Mouse (Mus musculus) myocyte (in vitro differentiated cells): Measurements from ENCODE around the gene Atp11a. TPM values are rescaled to one million over a fixed set of nuclear protein-coding genes. Genes with fewer than 3 reads are reported as not detected.

ENCODE experiments used
- H3K27me3 ChIP-seq: one replicate; pipeline ENCODE4 v1.6.1; 2011; ENCODE audit not compliant: control insufficient read depth, insufficient read depth, insufficient read length
- H3K36me3 ChIP-seq: one replicate; pipeline ENCODE4 v1.6.1; 2011; ENCODE audit not compliant: control insufficient read depth, insufficient read depth
- H3K4me2 ChIP-seq: one replicate; pipeline ENCODE4 v1.6.1; 2011; ENCODE audit warnings: low read depth, control low read depth
- H3K4me3 ChIP-seq: one replicate; pipeline ENCODE4 v1.5.1; 2011; ENCODE audit warnings: mild to moderate bottlenecking, control low read depth, moderate library complexity
- H3K79me2 ChIP-seq: one replicate; pipeline ENCODE4 v1.6.1; 2011; ENCODE audit not compliant: control insufficient read depth, insufficient read depth
- H3ac ChIP-seq: one replicate; pipeline ENCODE4 v1.6.1; 2011; ENCODE audit not compliant: control insufficient read depth, insufficient read length
- CEBPB ChIP-seq: IDR thresholded peaks from 2 replicates; pipeline ENCODE4 v1.6.1; 2011; ENCODE audit warnings: mild to moderate bottlenecking, moderate library complexity; ENCODE audit not compliant: poor library complexity, insufficient read depth, severe bottlenecking
- E2F4 ChIP-seq: IDR thresholded peaks from one replicate; pipeline ENCODE4 v1.6.1; 2011; ENCODE audit warnings: mild to moderate bottlenecking, control low read depth, moderate library complexity; ENCODE audit not compliant: insufficient read depth
- MAX ChIP-seq: IDR thresholded peaks from one replicate; pipeline ENCODE4 v1.6.1; 2011; ENCODE audit warnings: low read depth, mild to moderate bottlenecking, control low read depth
- MYOD1 ChIP-seq, 3 experiments: IDR thresholded peaks; one replicate each; pipeline ENCODE4 v1.6.1; 2011; ENCODE audit warnings: control low read depth in 2 of 3, low read depth in 2 of 3, mild to moderate bottlenecking in 2 of 3, moderate library complexity in 1 of 3; ENCODE audit not compliant: insufficient read length in 2 of 3, control insufficient read depth in 1 of 3
- MYOG ChIP-seq, 3 experiments: IDR thresholded peaks; one replicate each; pipeline ENCODE4 v1.6.1; 2011; ENCODE audit warnings: control low read depth in 2 of 3, low read depth in 2 of 3, mild to moderate bottlenecking in 2 of 3; ENCODE audit not compliant: insufficient read length in 2 of 3, control insufficient read depth in 1 of 3, insufficient read depth in 1 of 3
- POLR2A ChIP-seq: IDR thresholded peaks from one replicate; pipeline ENCODE4 v1.6.1; 2011; ENCODE audit warnings: low read depth, mild to moderate bottlenecking, control low read depth, moderate library complexity; ENCODE audit not compliant: insufficient read length
- POLR2AphosphoS2 ChIP-seq: IDR thresholded peaks from one replicate; pipeline ENCODE4 v1.6.1; 2011; ENCODE audit warnings: low read depth, control low read depth; ENCODE audit not compliant: insufficient read length
- REST ChIP-seq: IDR thresholded peaks from one replicate; pipeline ENCODE4 v1.6.1; 2011; ENCODE audit warnings: mild to moderate bottlenecking, control low read depth, moderate library complexity; ENCODE audit not compliant: insufficient read depth, insufficient read length
- SRF ChIP-seq: IDR thresholded peaks from one replicate; pipeline ENCODE4 v1.6.1; 2011; ENCODE audit warnings: low read depth; ENCODE audit not compliant: control insufficient read depth, insufficient read length
- TCF12 ChIP-seq: IDR thresholded peaks from one replicate; pipeline ENCODE4 v1.6.1; 2011; ENCODE audit warnings: mild to moderate bottlenecking, control low read depth; ENCODE audit not compliant: poor library complexity, insufficient read depth, severe bottlenecking
- TCF3 ChIP-seq: IDR thresholded peaks from one replicate; pipeline ENCODE4 v1.6.1; 2011; ENCODE audit warnings: low read depth, control low read depth; ENCODE audit not compliant: insufficient read length
- USF1 ChIP-seq: IDR thresholded peaks from one replicate; pipeline ENCODE4 v1.6.1; 2011; ENCODE audit warnings: low read depth, mild to moderate bottlenecking, control low read depth, moderate library complexity
- polyA plus RNA-seq: library from polyadenylated mRNA; unstranded; fragments of >200 nt; fragmentation: generic; extraction: Trizol; gene quantifications from one replicate; pipeline ENCODE4 v1.2.1, GENCODE M21; 2012; ENCODE audit warnings: missing spikeins

Atp11a gene
- polyA plus RNA-seq, 1 experiment, result 13.8 TPM

GRCm38 (mm10) chr8:12883051-12884004, 126.5 kb downstream of the Atp11a start:
- no peak overlapping the region for H3ac ChIP-seq
- no peaks in the 10 kb centered on the region for H3K79me2 ChIP-seq
- no peaks in the 10 kb centered on the region for H3K36me3 ChIP-seq
- peaks cover 56% of the 10 kb centered on the region for H3K27me3 ChIP-seq
- no peak for TF ChIP-seq REST
- no peak for TF ChIP-seq CEBPB
- TF ChIP-seq USF1, result no peak
- no peak for TF ChIP-seq POLR2AphosphoS2
- no peak for TF ChIP-seq MYOD1 (IDR thresholded peaks at IDR 0.05; ENCODE audit: control insufficient read depth in 1 of 3, insufficient read length in 2 of 3, low read depth in 2 of 3)
- TF ChIP-seq TCF3, result no peak
- no peak for TF ChIP-seq MAX
- no peak for TF ChIP-seq TCF12
- no peak for TF ChIP-seq E2F4
- no peak for TF ChIP-seq POLR2A
- TF ChIP-seq SRF, result no peak
- TF ChIP-seq MYOG (IDR thresholded peaks at IDR 0.05; ENCODE audit: control insufficient read depth in 1 of 3, insufficient read depth in 1 of 3, insufficient read length in 2 of 3, low read depth in 2 of 3), result no peak
- no peak overlapping the region for H3K4me2 ChIP-seq
- H3K4me3 ChIP-seq, result no peak overlapping the region

GRCm38 (mm10) chr8:12887772-12888435, 131.1 kb downstream of the Atp11a start:
- H3K36me3 ChIP-seq, result no peaks in the 10 kb centered on the region
- H3K4me3 ChIP-seq, result no peak overlapping the region
- peaks cover 70% of the 10 kb centered on the region for H3K27me3 ChIP-seq
- H3K79me2 ChIP-seq, result no peaks in the 10 kb centered on the region
- H3ac ChIP-seq, result no peak overlapping the region
- no peak for TF ChIP-seq TCF12
- TF ChIP-seq MYOG (IDR thresholded peaks at IDR 0.05; ENCODE audit: control insufficient read depth in 1 of 3, insufficient read depth in 1 of 3, insufficient read length in 2 of 3, low read depth in 2 of 3), result no peak
- TF ChIP-seq MYOD1 (IDR thresholded peaks at IDR 0.05; ENCODE audit: control insufficient read depth in 1 of 3, insufficient read length in 2 of 3, low read depth in 2 of 3), result no peak
- TF ChIP-seq SRF, result no peak
- no peak for TF ChIP-seq MAX
- TF ChIP-seq USF1, result no peak
- H3K4me2 ChIP-seq, result no peak overlapping the region

- Histone ChIP-seq H3ac (no peak overlapping the region), H3K36me3 (no peaks in the 10 kb centered on the region), H3K27me3 (peaks cover 80% of the 10 kb centered on the region), H3K4me3 (no peak overlapping the region), H3K4me2 (no peak overlapping the region), H3K79me2 (no peaks in the 10 kb centered on the region)
- TF ChIP-seq MAX, result no peak
- TF ChIP-seq POLR2AphosphoS2, result no peak
- TF ChIP-seq TCF3, result no peak
- TF ChIP-seq TCF12, result no peak
- no peak for TF ChIP-seq POLR2A
- TF ChIP-seq E2F4, result no peak
- no peak for TF ChIP-seq CEBPB
- no peak for TF ChIP-seq MYOD1 (IDR thresholded peaks at IDR 0.05; ENCODE audit: control insufficient read depth in 1 of 3, insufficient read length in 2 of 3, low read depth in 2 of 3)
- no peak for TF ChIP-seq USF1
- no peak for TF ChIP-seq REST
Measured at GRCm38 (mm10) chr8:12889046-12889598, 132.3 kb downstream of the Atp11a start.

- H3K79me2 ChIP-seq, result no peaks in the 10 kb centered on the region
- H3ac ChIP-seq, result no peak overlapping the region
- TF ChIP-seq CEBPB, result no peak
- TF ChIP-seq MYOG (IDR thresholded peaks at IDR 0.05; ENCODE audit: control insufficient read depth in 1 of 3, insufficient read depth in 1 of 3, insufficient read length in 2 of 3, low read depth in 2 of 3), result no peak
- TF ChIP-seq SRF, result no peak
- H3K4me3 ChIP-seq, result no peak overlapping the region
- no peaks in the 10 kb centered on the region for H3K36me3 ChIP-seq
- H3K27me3 ChIP-seq, result peaks cover 59% of the 10 kb centered on the region
- H3K4me2 ChIP-seq, result no peak overlapping the region
Measured at GRCm38 (mm10) chr8:12892882-12893446, 136.2 kb downstream of the Atp11a start.
